Mouse (Mus musculus) hindbrain, embryonic 14.5 days (tissue): ENCODE measurements around the gene Slc44a5. TPM values are rescaled to one million over a fixed set of nuclear protein-coding genes. Genes with fewer than 3 reads are reported as not detected.
A peak's percentile ranks its signal among the peaks of the same experiment; 100 is the strongest.
"Not testable (repeated sequence)": the region's sequence is repeated elsewhere in the genome, so short reads cannot be mapped to it uniquely, and the experiment has no call there.

Source experiments
- ATAC-seq: fragments of 200-750 bp; cut with Nextera tagmentation; 2 replicates; pipeline ENCODE4 v1.8.0; 2017; ENCODE audit warnings: moderate number of reproducible peaks, mild to moderate bottlenecking, moderate TSS enrichment, moderate library complexity; ENCODE audit not compliant: low FRiP score
- DNase-seq: peaks from one replicate; pipeline ENCODE4 v3.0.0-alpha.2; 2015; ENCODE audit warnings: low spot score
- H3K27ac ChIP-seq: fragments of 300-500 bp; sonication (generic); 2 replicates; pipeline ENCODE4 v1.5.1; 2014; ENCODE audit warnings: mild to moderate bottlenecking, moderate library complexity
- H3K27me3 ChIP-seq: fragments of 300-500 bp; sonication (generic); 2 replicates; pipeline ENCODE4 v1.6.1; 2014; ENCODE audit warnings: mild to moderate bottlenecking, low read length, mixed read lengths; ENCODE audit not compliant: control insufficient read depth, insufficient read depth
- H3K36me3 ChIP-seq: fragments of 300-500 bp; sonication (generic); replicated peaks from 2 replicates; pipeline ENCODE4 v1.6.1; 2014; ENCODE audit not compliant: control insufficient read depth, insufficient read depth
- H3K4me1 ChIP-seq: fragments of 300-500 bp; sonication (generic); replicated peaks from 2 replicates; pipeline ENCODE4 v1.6.1; 2014; ENCODE audit warnings: antibody characterized with exemption, low read length, mixed read lengths; ENCODE audit not compliant: control insufficient read depth, insufficient read depth
- H3K4me2 ChIP-seq: fragments of 300-500 bp; sonication (generic); replicated peaks from 2 replicates; pipeline ENCODE4 v1.6.1; 2014; ENCODE audit warnings: mild to moderate bottlenecking, moderate library complexity
- H3K4me3 ChIP-seq: fragments of 300-500 bp; sonication (generic); replicated peaks from 2 replicates; pipeline ENCODE4 v1.5.1; 2014; ENCODE audit warnings: mild to moderate bottlenecking, low read length
- H3K9ac ChIP-seq: fragments of 300-500 bp; sonication (generic); 2 replicates; pipeline ENCODE4 v1.6.1; 2014
- H3K9me3 ChIP-seq: fragments of 300-500 bp; sonication (generic); 2 replicates; pipeline ENCODE4 v1.6.1; 2016; ENCODE audit warnings: low read length; ENCODE audit not compliant: control insufficient read depth
- WGBS: fragments of 180-500 bp; shearing (Covaris S2); extraction: QIAGEN DNeasy Blood & Tissue Kit; methylation state at CpG from one replicate; pipeline ENCODE4 v1.1.7; 2014; 5-methylcytosine and 5-hydroxymethylcytosine counted together
- polyA plus RNA-seq: library from polyadenylated mRNA; unstranded; fragments of >200 nt; fragmentation: Nextera tagmentation; extraction: Ambion mirVana; gene quantifications from 2 replicates; pipeline ENCODE4 v1.2.1, GENCODE M21; 2014

Slc44a5 gene
- polyA plus RNA-seq, 1 experiment from 2014 or later: 11.3 TPM

DNA sequence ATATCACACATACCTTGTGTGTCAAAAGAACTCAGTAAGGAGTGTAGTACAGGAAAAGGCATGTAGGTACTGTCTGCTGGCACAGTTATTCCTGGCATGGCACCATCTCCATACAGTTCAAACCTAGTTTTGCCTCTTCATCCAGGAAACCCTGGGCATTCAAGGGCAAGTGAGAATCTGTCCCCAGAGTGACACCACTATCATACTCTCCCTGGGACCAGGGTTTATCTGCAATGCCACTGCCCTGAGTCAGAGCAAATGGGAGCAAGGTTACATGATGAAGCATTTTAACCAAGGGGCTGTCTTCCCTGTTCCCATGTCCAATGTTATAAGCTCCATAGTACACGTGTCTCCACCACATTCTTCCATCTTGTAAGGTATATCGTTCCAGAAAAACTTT lies 278.2 kb downstream of the Slc44a5 start:
- ATAC-seq (no peak), DNase-seq (no peak)
- no peak overlapping the region for H3K9ac ChIP-seq
- no peaks in the 10 kb centered on the region for H3K36me3 ChIP-seq
- no peak overlapping the region for H3K4me2 ChIP-seq
- 83% methylated on average over 2 of the region's 2 CpGs for WGBS
- H3K9me3 ChIP-seq: no peaks in the 10 kb centered on the region
- H3K27me3 ChIP-seq: no peaks in the 10 kb centered on the region
- no peaks in the 10 kb centered on the region for H3K4me1 ChIP-seq
- no peak overlapping the region for H3K27ac ChIP-seq
- no peak overlapping the region for H3K4me3 ChIP-seq

DNA sequence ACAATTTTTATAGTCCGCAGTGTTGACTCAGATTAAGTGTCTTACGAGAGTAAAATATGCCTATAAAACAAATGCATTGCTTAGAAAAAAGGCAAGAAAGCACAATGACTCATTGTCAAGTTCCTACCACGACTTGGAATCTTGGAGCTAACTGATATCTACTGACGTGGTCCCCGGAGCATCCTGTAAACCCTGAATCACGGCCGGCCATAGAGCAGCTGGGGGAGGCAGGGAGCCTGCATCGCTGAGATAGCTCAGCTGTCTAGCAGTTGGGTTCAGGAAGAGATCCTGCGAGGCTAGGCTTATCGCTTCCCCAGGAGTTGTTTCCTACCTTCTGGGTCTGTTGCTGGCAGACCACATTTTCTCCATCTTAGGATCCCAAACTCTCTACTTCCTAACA lies 279.0 kb downstream of the Slc44a5 start:
- Histone ChIP-seq H3K27me3 (no peaks in the 10 kb centered on the region), H3K36me3 (no peaks in the 10 kb centered on the region), H3K9ac (no peak overlapping the region), H3K4me1 (no peaks in the 10 kb centered on the region), H3K9me3 (no peaks in the 10 kb centered on the region), H3K4me2 (no peak overlapping the region), H3K27ac (no peak overlapping the region), H3K4me3 (no peak overlapping the region)
- DNase-seq (no peak), ATAC-seq (no peak)
- WGBS: 79% methylated on average over 10 of the region's 10 CpGs

DNA sequence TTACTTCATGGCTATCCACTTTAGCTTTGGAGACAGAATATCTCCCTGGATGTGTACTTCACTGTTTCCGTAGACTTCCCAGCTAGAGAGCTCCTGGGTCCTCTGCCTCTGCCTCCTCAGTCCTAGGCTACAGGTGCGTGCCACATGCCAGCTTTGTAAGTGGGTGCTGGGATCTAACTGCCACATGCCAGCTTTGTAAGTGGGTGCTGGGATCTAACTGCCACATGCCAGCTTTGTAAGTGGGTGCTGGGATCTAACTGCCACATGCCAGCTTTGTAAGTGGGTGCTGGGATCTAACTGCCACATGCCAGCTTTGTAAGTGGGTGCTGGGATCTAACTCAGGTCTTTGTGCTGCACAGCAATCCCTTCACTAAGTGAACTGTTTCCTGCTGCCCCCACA lies 281.0 kb downstream of the Slc44a5 start:
- ATAC-seq, H3K27ac ChIP-seq, H3K4me3 ChIP-seq, DNase-seq, H3K4me1 ChIP-seq, H3K9me3 ChIP-seq, H3K9ac ChIP-seq, H3K4me2 ChIP-seq, H3K27me3 ChIP-seq, H3K36me3 ChIP-seq: not testable (repeated sequence)
- 98% methylated on average over 2 of the region's 2 CpGs for WGBS

DNA sequence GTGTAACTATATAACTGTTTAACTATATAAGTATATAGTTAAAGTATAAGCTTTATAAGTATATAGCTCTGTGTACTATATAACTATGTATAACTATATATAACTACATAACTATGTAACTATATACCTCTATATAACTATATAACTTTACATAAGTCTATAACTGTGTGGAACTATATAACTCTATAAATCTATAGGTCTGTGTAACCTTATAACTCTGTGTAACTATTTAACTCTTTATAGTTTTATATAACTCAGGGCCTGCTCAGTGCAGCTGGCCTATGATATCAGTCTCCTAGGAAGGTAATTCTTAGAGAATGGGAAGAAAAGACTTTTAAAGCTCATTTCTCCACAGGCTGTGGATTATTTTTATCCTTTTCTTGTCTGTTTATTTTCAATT lies 284.1 kb downstream of the Slc44a5 start:
- no peaks in the 10 kb centered on the region; the same call in 1 of the 2 replicates for H3K36me3 ChIP-seq
- H3K27me3 ChIP-seq: no peaks in the 10 kb centered on the region
- H3K9ac ChIP-seq: no peak overlapping the region
- no peak for ATAC-seq
- no peak for DNase-seq
- H3K27ac ChIP-seq: no peak overlapping the region
- H3K4me3 ChIP-seq: no peak overlapping the region
- no peaks in the 10 kb centered on the region for H3K9me3 ChIP-seq
- no peak overlapping the region for H3K4me2 ChIP-seq
- H3K4me1 ChIP-seq: no peaks in the 10 kb centered on the region

DNA sequence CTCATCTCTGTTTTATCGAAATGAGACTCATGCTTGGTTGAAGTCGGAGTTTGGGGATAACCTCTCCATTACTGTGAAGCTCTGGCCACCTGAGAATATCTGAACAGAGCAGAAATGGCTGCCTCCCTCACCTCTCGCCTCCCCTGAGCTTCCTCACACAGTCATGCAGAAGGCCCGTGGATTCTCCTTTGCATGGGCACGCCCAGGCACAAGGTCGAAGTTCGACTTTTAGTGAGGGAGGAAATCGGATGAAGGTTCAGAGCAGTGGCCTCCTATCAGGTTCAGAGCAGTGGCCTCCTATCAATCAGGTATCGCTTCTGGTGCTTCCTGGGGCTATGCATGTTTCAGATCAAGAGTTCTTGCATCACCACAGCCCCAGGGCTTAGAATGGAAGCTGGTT lies 295.1 kb downstream of the Slc44a5 start:
- no peak overlapping the region for H3K4me2 ChIP-seq
- 0 out of 2 replicates have a peak, but pooled peaks cover 2% of the 10 kb centered on the region for H3K4me1 ChIP-seq
- H3K4me3 ChIP-seq: no peak overlapping the region
- ATAC-seq: no peak
- no peak for DNase-seq
- no peak overlapping the region for H3K9ac ChIP-seq
- no peaks in the 10 kb centered on the region for H3K36me3 ChIP-seq
- no peak overlapping the region for H3K27ac ChIP-seq
- H3K27me3 ChIP-seq: no peaks in the 10 kb centered on the region
- 79% methylated on average over 9 of the region's 9 CpGs for WGBS
- H3K9me3 ChIP-seq: no peaks in the 10 kb centered on the region

DNA sequence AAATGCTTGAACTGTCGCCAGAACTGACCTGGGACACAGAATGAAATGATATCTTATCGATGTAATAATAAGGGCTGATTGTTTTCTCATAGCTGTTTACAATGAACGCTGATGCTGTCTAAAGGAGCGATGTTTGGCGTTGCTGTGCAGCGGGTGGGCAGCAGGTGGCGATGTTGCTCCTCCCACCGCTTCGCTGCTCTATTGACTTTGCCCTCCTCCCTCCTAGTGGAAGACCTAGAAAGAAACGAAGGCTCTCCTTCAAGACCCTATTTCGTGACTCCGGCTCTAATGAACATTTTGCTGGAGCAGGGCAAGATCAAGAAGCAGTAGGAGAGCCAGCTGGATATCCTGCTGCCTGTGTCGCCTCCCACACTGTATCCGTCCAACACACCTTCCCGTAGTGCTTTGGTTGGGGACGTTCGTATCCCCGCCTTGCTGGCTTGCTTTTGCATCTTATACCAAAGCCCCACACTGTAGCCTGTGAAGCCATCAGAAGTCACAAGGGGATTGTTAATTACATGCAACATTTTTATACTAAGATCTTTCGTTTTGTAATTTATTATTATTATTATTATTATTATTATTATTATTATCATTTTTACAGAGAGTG lies 296.6 kb downstream of the Slc44a5 start:
- Histone ChIP-seq H3K27me3 (no peaks in the 10 kb centered on the region), H3K27ac (no peak overlapping the region), H3K36me3 (no peaks in the 10 kb centered on the region), H3K4me3 (peak overlapping the region; percentile 22), H3K9ac (peak overlapping the region; percentile 54), H3K4me2 (peak overlapping the region; percentile 63), H3K9me3 (no peaks in the 10 kb centered on the region), H3K4me1 (0 out of 2 replicates have a peak, but pooled peaks cover 2% of the 10 kb centered on the region)
- 12% methylated on average over 19 of the region's 19 CpGs for WGBS
- ATAC-seq: peak; percentile 89
- DNase-seq: peak; percentile 92

DNA sequence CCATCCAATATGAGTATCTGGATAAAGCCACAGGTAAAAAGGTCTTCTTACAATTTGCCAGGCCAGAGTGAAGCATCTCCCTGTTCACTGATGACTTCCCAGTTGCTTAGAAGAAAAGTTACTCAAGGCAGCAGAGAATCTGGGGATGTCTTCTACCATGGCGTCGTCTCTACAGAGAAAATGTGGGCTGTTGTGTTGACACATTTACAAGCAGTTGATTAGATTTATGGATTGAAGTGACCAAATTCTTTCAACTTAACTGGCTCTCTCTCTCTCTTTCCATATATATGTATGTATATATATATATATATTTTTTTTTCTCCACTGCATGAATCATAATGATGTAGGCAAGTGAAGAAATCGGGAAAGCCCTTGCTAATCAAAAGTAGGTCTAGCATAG lies 301.4 kb downstream of the Slc44a5 start:
- Histone ChIP-seq H3K36me3 (no peaks in the 10 kb centered on the region), H3K9me3 (no peaks in the 10 kb centered on the region), H3K4me3 (no peak overlapping the region), H3K9ac (no peak overlapping the region), H3K27me3 (no peaks in the 10 kb centered on the region), H3K27ac (no peak overlapping the region), H3K4me1 (0 out of 2 replicates have a peak, but pooled peaks cover 2% of the 10 kb centered on the region), H3K4me2 (no peak overlapping the region)
- ATAC-seq (no peak), DNase-seq (no peak)
- WGBS: 92% methylated on average over 3 of the region's 3 CpGs

DNA sequence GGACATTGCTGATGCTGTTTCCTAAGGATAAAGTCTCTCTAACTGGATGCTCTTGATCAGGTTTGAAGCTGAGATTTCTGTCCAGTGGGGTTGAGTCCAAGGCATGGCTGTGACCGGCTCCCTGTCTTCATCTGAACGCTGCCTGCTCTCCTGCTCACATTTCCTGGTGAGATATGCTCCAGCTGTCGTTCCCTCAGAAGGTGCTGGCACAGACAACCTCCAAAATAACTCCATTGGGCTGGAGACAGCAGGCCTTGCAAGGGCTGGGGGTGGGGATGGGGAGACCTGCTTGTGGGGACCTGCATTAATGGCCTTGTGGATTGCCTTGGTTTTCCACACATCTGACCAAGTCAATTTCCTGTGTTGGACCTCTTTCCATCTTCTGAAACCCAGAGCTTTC lies 311.0 kb downstream of the Slc44a5 start:
- DNase-seq (no peak), ATAC-seq (no peak)
- Histone ChIP-seq H3K36me3 (no peaks in the 10 kb centered on the region), H3K9me3 (no peaks in the 10 kb centered on the region), H3K4me2 (no peak overlapping the region), H3K4me1 (no peaks in the 10 kb centered on the region), H3K9ac (no peak overlapping the region), H3K4me3 (no peak overlapping the region), H3K27ac (no peak overlapping the region), H3K27me3 (no peaks in the 10 kb centered on the region)
- WGBS: 84% methylated on average over 3 of the region's 3 CpGs

DNA sequence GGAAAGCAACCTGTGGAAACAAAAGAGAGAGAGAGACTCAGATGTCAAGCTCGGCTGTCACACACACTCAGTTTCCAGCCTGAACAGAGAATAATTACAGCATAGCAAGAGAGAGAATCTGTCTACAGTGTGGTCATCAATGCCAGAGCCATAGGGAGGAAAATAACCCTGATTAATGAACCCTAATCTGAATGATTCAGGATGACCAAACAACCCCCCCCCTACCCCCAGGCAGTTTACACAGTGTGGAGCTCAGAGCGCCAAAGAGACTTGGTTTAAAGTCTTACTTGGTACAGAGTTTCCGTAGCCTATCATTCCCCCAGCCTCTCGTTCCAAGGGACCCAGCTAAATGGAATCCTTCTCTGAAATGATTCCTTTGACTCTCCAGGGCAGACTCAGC lies 312.1 kb downstream of the Slc44a5 start:
- no peak for DNase-seq
- Histone ChIP-seq H3K4me2 (no peak overlapping the region), H3K9ac (no peak overlapping the region), H3K36me3 (no peaks in the 10 kb centered on the region), H3K27ac (no peak overlapping the region), H3K27me3 (no peaks in the 10 kb centered on the region), H3K9me3 (no peaks in the 10 kb centered on the region), H3K4me1 (no peaks in the 10 kb centered on the region), H3K4me3 (no peak overlapping the region)
- 78% methylated on average over 4 of the region's 4 CpGs for WGBS
- no peak for ATAC-seq

DNA sequence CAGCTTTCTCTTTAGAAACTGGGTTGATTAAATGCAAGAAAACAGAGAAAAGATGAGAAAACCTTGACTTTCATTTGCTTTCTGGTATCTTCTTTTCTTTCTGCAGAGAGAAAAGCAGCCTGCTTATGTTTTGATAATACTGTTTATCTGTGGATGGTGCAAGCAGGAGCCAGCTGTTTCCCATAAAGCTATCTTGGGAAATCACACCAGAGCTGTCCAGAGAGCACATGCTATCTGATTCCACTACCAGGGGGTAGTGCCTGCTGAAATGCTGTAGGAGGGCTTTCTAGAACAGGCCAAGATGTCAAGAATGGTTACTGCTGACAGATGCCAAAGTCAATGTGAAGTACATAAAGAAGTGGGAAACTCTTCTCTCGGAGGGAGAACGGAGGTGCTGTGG lies 314.0 kb downstream of the Slc44a5 start:
- no peak overlapping the region for H3K27ac ChIP-seq
- no peaks in the 10 kb centered on the region for H3K36me3 ChIP-seq
- no peak overlapping the region for H3K4me3 ChIP-seq
- DNase-seq (no peak), ATAC-seq (no peak)
- H3K27me3 ChIP-seq: no peaks in the 10 kb centered on the region
- H3K4me1 ChIP-seq: no peaks in the 10 kb centered on the region
- WGBS: 85% methylated on average over 2 of the region's 2 CpGs
- no peak overlapping the region for H3K4me2 ChIP-seq
- H3K9me3 ChIP-seq: no peaks in the 10 kb centered on the region
- no peak overlapping the region for H3K9ac ChIP-seq
